Mouse (Mus musculus): Measurements from ENCODE around the gene Prss35. TPM values are rescaled to one million over a fixed set of nuclear protein-coding genes. Genes with fewer than 3 reads are reported as not detected.

The Prss35 gene
- polyA plus RNA-seq, 1 experiment: not detected

DNA sequence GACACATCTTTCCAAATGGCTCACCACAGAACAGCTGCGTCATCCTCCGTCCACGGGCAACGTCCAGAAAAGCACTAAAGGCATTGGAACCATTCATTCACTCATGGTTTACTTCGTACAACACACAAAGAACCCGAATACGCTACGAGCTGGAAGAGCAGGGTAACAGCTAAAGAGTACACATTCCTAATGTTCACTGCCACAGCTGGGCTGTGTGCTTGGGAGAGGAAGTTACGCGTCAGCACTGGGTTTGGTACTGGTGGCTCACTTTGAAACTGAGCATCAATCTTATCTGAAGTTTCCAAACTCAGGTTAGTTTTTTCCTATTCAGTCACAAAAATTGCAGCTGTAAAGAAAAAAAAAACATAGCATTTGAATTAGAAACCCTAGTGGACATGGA, 23.5 kb downstream of the Prss35 start:
- no peak for TF ChIP-seq GATA1 (IDR thresholded peaks at IDR 0.05; ENCODE audit: low read length)

DNA sequence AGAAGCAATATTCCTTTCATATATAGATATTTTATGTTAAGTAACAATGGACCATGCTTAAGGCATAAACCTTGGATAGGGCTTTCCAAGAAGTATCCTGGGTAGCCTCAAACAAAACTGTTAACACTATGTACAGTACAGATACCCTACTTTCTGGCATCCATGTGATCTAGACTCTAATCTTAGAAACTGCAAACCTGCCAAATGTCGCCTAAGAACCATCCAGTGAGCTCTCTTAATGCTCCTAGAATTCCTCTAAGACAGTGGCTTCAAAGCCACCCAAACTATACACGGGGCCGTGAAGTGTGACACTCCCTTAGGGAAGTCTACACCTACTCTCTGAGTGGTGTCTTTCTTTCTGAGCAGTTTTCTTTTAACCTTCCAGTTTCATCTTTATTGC, 29.4 kb downstream of the Prss35 start:
- no peak for TF ChIP-seq GATA1 (IDR thresholded peaks at IDR 0.05; ENCODE audit: low read length)

DNA sequence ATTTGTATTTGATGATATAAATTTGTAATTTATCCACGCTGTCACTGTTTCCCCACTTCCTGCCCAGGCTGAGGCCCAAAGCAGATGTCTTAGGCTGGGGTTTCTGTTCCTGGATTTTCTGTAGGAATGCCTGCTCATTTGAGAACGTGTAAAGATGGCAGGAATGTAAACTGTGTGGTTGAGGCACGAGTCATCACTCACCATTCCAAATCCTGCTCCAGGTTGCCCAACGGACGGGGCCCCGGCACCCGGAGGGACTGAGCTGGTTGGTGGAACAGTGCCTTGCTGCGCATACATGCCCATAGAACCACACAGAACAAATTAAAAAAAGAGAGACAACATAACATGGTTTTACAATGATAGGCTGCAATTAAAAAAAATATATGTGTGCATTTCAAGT, 30.5 kb downstream of the Prss35 start:
- TF ChIP-seq GATA1 (IDR thresholded peaks at IDR 0.05; ENCODE audit: low read length): no peak

DNA sequence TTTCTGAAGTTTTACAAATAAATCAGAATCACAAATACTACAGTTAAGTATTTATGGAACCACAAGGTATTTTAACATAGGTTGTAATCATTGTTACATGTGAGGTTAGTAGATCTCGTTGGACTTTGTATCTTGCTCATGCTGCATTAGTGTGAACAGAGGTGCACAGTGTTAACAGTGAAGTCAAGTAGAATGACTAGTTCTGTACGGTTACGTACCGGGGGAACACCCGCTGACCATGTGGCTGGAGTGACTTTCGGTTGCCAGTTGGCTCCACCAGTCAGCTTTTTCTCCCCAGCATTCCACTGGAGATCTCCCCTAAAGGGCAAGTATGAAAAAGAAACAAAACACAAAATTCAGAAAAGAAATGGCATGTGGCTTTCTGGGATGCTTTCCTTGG, 31.9 kb downstream of the Prss35 start:
- no peak for TF ChIP-seq GATA1 (IDR thresholded peaks at IDR 0.05; ENCODE audit: low read length)

DNA sequence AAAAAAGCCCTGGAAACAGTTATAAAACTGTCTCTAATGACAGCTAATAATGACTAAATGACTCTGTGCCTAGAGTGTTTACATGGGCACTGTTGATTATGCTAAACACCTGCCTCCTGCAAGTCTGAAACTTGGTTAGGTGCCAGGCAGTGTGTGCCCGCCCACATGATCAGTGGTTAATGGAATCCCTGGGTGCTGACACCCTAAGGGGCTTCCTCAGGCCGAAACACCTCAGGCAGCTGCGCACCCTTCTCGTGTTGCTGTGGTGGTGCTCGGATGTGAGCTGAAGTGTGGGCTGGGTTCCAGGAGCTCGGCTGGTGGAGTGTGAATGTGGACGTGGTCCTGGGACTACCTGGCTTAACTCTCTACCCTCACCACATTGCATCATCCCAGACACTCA, 33.9 kb downstream of the Prss35 start:
- TF ChIP-seq GATA1 (IDR thresholded peaks at IDR 0.05; ENCODE audit: low read length): no peak

DNA sequence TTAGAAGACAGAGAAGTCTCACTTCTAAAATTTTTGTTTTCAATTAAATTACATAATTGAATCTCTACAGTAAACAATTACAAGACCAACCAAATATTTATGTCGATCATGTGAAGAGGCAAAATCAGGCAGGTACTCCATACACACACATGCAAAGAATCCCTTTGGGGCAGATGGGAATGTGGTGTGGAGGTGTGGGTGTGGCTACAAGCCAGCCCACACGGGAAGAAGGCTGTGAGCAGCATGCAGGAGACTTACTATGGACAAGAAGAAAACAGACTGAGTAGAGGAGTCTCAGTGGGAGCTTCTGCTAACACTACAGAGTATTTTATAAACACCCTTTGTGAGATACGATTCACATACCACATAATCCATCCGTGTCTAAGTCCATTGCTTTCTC, 34.8 kb downstream of the Prss35 start:
- TF ChIP-seq GATA1 (IDR thresholded peaks at IDR 0.05; ENCODE audit: low read length): no peak

DNA sequence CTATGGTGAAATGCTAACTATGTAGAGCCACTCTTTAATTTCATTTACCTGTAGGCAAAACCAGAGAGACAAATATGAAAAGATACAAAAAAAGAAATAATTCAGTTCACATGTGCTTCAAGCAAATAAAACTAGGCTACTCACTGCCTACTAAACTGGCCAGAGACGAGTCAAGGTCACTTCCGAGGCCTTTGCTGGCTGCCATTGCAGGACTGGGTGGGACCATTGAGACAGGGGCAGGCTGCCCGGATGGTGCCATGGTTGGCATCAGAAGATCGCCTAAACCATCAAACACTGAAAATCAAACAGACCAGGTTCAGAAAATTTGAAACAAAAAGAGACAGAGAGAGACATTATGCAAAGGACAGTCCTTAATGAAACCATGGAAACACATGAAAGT, 38.0 kb downstream of the Prss35 start:
- TF ChIP-seq GATA1 (IDR thresholded peaks at IDR 0.05; ENCODE audit: low read length): no peak

DNA sequence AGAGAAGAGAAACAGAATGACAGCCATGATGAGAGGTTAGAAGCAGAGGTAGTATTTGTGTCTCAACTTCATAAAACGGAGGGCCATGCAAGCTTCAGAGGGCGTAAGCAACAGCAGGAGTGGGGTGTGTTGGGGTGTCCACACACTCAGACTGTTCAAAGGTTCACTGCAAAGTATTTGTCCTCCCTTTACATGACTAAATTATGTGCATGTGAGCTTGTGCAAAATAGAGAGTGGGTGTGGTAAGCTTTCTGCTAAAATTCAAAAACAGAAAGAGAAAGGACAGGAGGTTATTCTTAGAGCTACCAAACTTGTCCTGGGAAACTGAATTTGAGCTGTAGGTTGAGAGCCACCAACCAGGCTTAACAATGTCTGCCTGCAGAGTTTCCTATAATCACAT, 39.4 kb downstream of the Prss35 start:
- TF ChIP-seq GATA1 (IDR thresholded peaks at IDR 0.05; ENCODE audit: low read length): no peak

DNA sequence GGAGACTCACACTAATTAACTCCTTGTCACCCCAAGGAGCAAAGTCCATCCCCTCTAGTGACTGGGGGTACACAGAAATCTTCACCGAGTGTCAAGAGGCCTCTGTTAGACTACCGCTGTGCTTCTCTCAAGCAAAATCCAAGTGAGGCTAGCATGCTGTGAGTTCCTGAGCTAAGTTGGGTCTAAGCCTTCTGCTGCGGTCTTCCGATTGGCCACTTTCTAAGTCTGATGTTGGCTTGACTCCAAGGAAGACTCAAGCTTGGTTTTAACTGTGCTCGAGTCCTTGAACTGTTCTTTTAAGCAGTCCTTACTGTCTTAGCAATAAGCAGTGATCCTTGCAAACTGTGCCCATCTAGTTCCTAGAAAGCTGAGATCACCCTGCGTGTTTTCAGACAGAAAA, 45.7 kb downstream of the Prss35 start:
- TF ChIP-seq GATA1 (IDR thresholded peaks at IDR 0.05; ENCODE audit: low read length): no peak

DNA sequence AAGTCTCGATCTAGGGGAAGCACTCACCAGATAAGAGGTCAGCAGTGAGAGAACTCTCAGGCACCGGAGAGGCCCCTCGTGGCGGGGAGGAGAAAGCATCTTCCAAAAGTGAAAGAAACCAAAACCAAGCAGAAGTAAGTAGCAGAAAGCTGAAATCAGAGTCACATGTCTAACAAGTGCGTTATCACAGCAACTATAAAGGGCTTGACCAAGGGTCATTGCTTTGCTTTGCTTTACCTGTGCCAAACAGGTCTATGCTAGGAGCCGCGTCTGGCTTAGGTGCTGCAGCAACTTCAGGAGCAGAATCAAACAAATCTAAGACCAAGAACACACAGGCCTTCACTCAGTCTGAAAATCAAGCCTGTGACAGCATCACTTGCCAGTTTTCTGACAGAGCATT, 48.5 kb downstream of the Prss35 start:
- TF ChIP-seq GATA1 (IDR thresholded peaks at IDR 0.05; ENCODE audit: low read length): no peak

DNA sequence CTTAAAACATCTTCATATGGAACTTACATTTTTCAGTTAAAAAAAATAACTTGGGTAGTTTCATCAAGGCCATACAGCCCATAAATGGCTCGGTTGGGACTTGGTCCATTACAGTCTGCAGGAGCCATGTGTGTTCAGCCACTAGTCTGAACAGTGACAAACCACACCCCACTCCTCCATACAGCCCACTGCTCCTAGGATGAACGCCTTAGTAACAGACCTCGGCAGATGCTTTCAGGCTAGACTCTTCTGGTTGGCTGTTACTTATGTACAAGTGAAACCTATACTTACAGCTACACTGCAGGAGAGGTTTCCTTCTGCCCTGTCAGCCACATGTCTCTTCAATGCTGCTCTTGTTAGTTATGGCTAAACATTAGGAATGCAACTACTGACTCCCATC, 51.8 kb downstream of the Prss35 start:
- TF ChIP-seq GATA1 (IDR thresholded peaks at IDR 0.05; ENCODE audit: low read length): no peak

DNA sequence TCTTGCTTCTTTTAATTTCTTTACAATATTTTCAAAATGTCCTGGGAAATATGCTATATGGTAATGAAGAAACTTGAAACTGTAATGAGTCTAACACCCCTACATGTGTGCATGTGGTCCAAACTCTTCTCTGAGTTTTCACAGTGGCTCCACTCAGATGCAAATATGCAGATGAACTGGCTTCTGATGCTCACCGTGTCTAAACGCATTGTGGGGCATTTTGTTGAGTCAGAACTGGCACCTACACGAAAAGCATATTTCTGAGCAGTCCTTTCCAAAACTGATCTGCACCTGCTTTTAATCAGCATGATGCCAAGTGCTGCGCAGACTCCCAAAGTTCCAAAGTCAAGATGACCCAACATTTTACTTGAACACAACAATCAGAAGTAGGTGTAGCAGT, 54.1 kb downstream of the Prss35 start:
- TF ChIP-seq GATA1 (IDR thresholded peaks at IDR 0.05; ENCODE audit: low read length): no peak

DNA sequence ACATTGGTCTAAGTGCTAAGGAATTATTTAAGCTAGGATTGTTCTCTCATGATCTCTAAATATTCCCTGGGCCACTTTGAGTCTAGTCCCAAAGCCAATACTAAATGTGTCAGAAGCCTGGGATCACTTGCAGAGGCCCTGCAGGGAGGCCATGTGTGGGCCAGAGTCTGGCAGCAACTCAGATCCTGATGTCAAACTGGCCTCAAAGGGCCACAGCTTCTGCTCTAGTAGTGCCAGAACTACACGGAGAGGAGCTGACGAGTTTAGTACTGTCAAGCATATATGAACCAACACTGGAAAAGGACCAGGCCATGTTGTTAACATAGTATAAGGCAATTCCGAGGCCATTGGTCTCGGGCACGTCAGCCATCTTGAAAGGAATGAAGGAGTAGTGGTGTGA, 54.7 kb downstream of the Prss35 start:
- no peak for TF ChIP-seq GATA1 (IDR thresholded peaks at IDR 0.05; ENCODE audit: low read length)

DNA sequence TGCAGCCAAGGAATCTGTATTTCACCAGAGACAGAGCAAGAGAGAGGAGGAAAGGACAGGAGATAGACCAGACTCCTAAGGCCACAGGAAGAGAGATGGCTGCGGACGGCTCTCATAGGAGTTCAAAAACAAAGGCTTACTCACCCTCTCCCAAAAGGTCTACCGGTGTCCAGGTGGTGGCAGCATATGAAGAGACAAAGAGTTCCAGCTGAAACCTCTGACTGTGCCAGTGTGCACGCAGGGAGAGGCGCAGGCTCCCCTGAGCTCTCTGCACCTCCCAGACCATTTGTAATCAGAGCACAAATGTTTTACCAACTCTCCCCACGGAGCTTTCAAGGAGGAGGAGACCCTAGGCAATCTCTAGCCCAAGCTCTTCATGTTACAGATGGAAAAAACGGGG, 55.2 kb downstream of the Prss35 start:
- TF ChIP-seq GATA1 (IDR thresholded peaks at IDR 0.05; ENCODE audit: low read length): no peak

DNA sequence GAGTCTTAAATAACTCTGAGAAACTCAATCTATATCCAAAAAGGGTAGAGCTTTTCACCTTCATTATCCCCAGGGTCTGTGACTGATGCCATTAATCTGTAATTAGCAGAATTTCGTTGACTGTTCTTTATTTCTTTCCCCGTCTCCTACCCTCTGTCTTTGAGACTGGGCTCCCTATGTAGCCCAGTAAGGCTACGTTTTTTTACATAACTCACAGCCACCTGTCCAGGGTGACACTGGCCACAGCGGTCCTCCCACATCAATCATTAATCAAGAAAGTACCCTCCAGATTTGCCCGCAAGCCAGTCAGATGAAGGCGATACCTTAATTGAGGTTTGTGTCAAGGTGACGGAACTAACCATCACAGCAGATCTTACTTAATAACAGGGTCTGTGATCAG, 55.6 kb downstream of the Prss35 start:
- TF ChIP-seq GATA1 (IDR thresholded peaks at IDR 0.05; ENCODE audit: low read length): no peak

DNA sequence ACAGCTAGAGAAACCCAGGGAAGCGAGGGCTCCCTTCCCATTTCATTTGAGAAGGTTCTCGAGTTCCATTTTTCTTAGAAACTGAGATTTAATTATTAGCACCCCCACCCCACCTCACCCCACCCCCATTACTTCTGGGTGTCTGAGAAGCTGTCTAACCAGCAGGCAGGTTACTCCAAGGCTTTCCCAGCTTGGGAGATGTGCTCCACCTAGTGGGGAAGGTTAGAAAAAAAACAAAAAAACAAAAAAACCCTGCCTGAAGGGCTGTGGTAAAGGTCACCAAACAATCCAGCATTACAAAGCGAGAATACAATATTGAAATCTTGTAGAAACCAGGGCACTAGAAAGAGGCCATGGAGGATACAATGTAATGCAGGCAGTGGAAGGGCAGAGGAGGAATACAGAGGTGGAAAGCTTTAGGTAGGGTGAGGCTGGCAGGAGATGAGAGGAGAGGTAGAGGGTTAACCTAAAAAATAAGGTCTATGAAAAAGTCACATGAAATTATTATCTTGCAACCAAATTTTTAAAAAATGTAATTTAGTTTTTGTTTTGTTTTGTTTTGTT, 57.2 kb downstream of the Prss35 start:
- TF ChIP-seq GATA1 (IDR thresholded peaks at IDR 0.05; ENCODE audit: low read length): no peak

Other genes with a start within 250 kb of the Prss35 start
- gene Pgm3, start 171.8 kb upstream of the Prss35 start, polyA plus RNA-seq (2012): 1.3 and 1.8 TPM in 2 replicates
- 0.08 and 0.11 TPM in 2 replicates for gene Rwdd2a, start 171.7 kb upstream of the Prss35 start, polyA plus RNA-seq (2012)
- gene Me1, start 47.7 kb upstream of the Prss35 start, polyA plus RNA-seq (2012): 16.3 and 22.6 TPM in 2 replicates
- gene Snap91, start 137.0 kb downstream of the Prss35 start, polyA plus RNA-seq (2012): not detected in 2 replicates

Data from G1E-ER4 (cell line).